Mouse (Mus musculus) midbrain, embryonic 14.5 days (tissue): ENCODE results near the gene Pla2g2c. TPM values are rescaled to one million over a fixed set of nuclear protein-coding genes. Genes with fewer than 3 reads are reported as not detected.

Source experiments
- ATAC-seq: fragments of 200-750 bp; cut with Nextera tagmentation; 2 replicates; pipeline ENCODE4 v1.8.0; 2017; ENCODE audit warnings: moderate number of reproducible peaks, moderate library complexity; ENCODE audit not compliant: low FRiP score, low TSS enrichment
- DNase-seq: peaks from one replicate; pipeline ENCODE4 v3.0.0-alpha.2; 2015
- H3K27ac ChIP-seq: fragments of 300-500 bp; sonication (generic); replicated peaks from 2 replicates; pipeline ENCODE4 v1.5.1; 2014; ENCODE audit warnings: mild to moderate bottlenecking, low read depth, low read length, moderate library complexity
- H3K27me3 ChIP-seq: fragments of 300-500 bp; sonication (generic); 2 replicates; pipeline ENCODE4 v1.6.1; 2014; ENCODE audit warnings: low read length, control low read depth, mixed read lengths; ENCODE audit not compliant: control insufficient read depth, insufficient read depth
- H3K36me3 ChIP-seq: fragments of 300-500 bp; sonication (generic); 2 replicates; pipeline ENCODE4 v1.6.1; 2014; ENCODE audit warnings: low read length, control low read depth; ENCODE audit not compliant: control insufficient read depth, insufficient read depth
- H3K4me1 ChIP-seq: fragments of 300-500 bp; sonication (generic); 2 replicates; pipeline ENCODE4 v1.6.1; 2014; ENCODE audit warnings: mild to moderate bottlenecking, antibody characterized with exemption, low read length, control low read depth; ENCODE audit not compliant: control insufficient read depth, insufficient read depth
- H3K4me2 ChIP-seq: fragments of 300-500 bp; sonication (generic); 2 replicates; pipeline ENCODE4 v1.6.1; 2014; ENCODE audit warnings: mild to moderate bottlenecking, low read length, moderate library complexity
- H3K4me3 ChIP-seq: fragments of 300-500 bp; sonication (generic); replicated peaks from 2 replicates; pipeline ENCODE4 v1.5.1; 2014; ENCODE audit warnings: low read depth, low read length
- H3K9ac ChIP-seq: fragments of 300-500 bp; sonication (generic); replicated peaks from 2 replicates; pipeline ENCODE4 v1.6.1; 2014; ENCODE audit warnings: mild to moderate bottlenecking, low read length, moderate library complexity
- H3K9me3 ChIP-seq: fragments of 300-500 bp; sonication (generic); 2 replicates; pipeline ENCODE4 v1.6.1; 2016; ENCODE audit warnings: low read length, control low read depth, mixed read lengths; ENCODE audit not compliant: control insufficient read depth
- WGBS: fragments of 180-500 bp; shearing (Covaris S2); extraction: QIAGEN DNeasy Blood & Tissue Kit; methylation state at CpG from one replicate; pipeline ENCODE4 v1.1.7; 2014; 5-methylcytosine and 5-hydroxymethylcytosine counted together
- polyA plus RNA-seq: library from polyadenylated mRNA; unstranded; fragments of >200 nt; fragmentation: Nextera tagmentation; extraction: Ambion mirVana; gene quantifications from 2 replicates; pipeline ENCODE4 v1.2.1, GENCODE M21; 2014

Pla2g2c gene
- polyA plus RNA-seq, 1 experiment from 2014 or later = 0.83 TPM

DNA sequence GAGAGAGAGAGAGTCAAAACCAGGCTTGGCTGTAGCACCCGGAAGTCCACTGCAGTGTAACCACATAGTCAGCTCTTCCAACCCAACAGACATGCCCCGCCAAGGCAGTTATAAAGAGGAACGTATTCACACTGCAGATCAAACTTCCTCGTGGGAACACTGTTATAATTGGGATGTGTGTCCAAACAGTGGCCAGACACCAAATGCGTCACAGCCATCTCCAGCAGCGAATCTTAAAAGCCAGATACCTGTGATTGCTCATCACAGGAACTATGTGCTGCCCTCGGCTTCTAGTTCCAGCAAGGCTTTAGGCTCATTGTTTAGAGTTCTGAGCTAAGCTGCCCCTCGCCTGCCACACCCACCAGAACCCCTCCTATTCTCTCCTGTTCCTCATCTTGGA, 22.1 kb upstream of the Pla2g2c start:
- H3K27me3 ChIP-seq = no peaks in the 10 kb centered on the region
- ATAC-seq (no peak), DNase-seq (no peak)
- H3K27ac ChIP-seq = no peak overlapping the region
- H3K4me1 ChIP-seq = 0 out of 2 replicates have a peak, but pooled peaks cover 3% of the 10 kb centered on the region
- no peak overlapping the region for H3K4me2 ChIP-seq
- WGBS = 81% methylated on average over 8 of the region's 8 CpGs
- no peaks in the 10 kb centered on the region for H3K36me3 ChIP-seq
- no peak overlapping the region for H3K9ac ChIP-seq
- no peaks in the 10 kb centered on the region for H3K9me3 ChIP-seq
- H3K4me3 ChIP-seq = no peak overlapping the region

DNA sequence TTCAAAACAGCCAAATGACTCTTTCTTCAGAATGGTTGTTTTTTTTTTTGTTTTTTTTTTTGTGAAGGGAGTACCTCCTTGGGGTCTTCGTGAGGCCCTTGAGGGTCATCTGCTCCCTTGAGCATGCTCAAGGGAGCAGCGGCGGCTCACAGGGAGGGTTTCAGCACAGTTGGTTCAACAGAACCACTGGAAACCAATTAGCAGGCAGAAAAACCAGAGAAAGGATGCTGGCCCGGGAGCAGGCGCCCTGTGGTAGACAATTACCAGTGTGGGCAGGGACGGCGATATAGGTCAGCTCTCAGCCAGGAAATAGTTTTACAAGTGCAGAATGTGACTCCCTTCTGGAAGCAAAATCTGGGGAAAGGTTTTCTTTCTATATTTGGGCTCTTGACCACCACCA, 21.0 kb upstream of the Pla2g2c start:
- Histone ChIP-seq H3K36me3 (no peaks in the 10 kb centered on the region), H3K4me1 (0 out of 2 replicates have a peak, but pooled peaks cover 3% of the 10 kb centered on the region), H3K27me3 (no peaks in the 10 kb centered on the region), H3K4me3 (no peak overlapping the region), H3K4me2 (no peak overlapping the region), H3K9ac (no peak overlapping the region), H3K27ac (no peak overlapping the region), H3K9me3 (no peaks in the 10 kb centered on the region)
- 64% methylated on average over 7 of the region's 7 CpGs for WGBS
- ATAC-seq (no peak), DNase-seq (no peak)

DNA sequence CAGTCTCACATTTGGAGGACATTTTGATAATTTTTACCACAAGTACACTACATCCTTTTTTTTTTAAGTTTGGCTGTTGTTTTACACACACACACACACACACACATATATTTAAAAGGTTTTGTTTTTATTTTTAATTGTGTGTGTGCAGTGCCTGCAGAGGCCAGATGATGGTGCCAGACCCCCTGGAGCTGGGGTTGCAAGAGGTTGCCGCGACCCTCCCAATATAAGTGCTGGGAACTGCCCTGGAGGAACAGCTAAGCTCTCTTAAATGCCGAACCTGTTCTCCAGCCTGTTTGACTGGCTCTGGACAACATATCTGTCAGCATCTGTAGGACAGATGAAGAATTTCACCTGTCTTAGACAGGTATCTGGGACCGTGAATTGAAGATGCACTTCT, 20.4 kb upstream of the Pla2g2c start:
- 84% methylated on average over 4 of the region's 4 CpGs for WGBS

DNA sequence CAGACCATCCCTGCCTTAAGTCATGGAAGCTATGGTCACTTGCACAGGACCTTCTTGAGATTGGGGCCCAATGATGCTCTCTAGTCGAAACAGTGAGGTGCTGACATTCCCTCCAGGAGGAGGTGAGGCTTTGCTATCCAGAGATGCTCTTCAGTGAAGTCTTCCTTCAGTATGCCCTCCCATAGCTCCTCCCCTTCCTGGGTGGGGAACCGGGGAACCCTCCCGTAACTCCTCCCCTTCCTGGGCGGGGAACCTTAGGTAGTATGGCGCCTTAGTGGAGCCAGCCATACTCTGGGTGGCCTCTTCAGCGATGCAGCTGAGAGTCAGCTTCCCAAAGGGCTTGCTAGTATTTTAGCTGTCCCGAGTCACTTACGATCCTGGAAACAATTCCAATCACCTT, 18.0 kb upstream of the Pla2g2c start:
- DNase-seq = no peak
- Histone ChIP-seq H3K4me1 (0 out of 2 replicates have a peak, but pooled peaks cover 3% of the 10 kb centered on the region), H3K9me3 (no peaks in the 10 kb centered on the region), H3K27ac (no peak overlapping the region), H3K4me3 (no peak overlapping the region), H3K9ac (no peak overlapping the region), H3K36me3 (no peaks in the 10 kb centered on the region), H3K4me2 (no peak overlapping the region), H3K27me3 (no peaks in the 10 kb centered on the region)
- ATAC-seq = no peak
- 95% methylated on average over 8 of the region's 8 CpGs for WGBS

More for the DNA sequence above, 20.4 kb upstream of the Pla2g2c start:
- no peaks in the 10 kb centered on the region for H3K27me3 ChIP-seq
- no peaks in the 10 kb centered on the region for H3K36me3 ChIP-seq
- no peak overlapping the region for H3K4me2 ChIP-seq
- DNase-seq = no peak
- H3K9ac ChIP-seq = no peak overlapping the region
- H3K27ac ChIP-seq = no peak overlapping the region
- H3K4me3 ChIP-seq = no peak overlapping the region
- no peaks in the 10 kb centered on the region for H3K9me3 ChIP-seq
- ATAC-seq = no peak
- 0 out of 2 replicates have a peak, but pooled peaks cover 3% of the 10 kb centered on the region for H3K4me1 ChIP-seq

DNA sequence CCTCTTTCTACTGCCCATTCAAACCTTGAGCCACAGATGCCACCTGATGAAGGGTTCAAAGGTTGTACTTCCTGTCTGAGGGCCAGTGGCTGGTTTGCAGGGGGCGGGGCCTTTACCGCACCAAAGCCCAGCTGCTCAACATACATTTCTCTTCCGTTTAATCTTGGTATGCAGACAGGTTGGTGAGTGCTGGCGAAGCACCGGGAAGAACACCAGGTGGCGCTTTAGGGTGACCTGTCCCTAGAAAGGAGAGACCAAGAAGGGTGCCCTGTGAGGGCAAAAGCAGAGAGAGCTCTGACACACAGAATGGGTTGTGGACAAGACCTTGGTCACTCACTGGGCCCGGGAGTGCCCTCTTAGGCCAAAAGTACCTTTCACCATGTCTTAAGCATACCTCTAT, 16.0 kb upstream of the Pla2g2c start:
- H3K4me2 ChIP-seq = no peak overlapping the region
- WGBS = 14% methylated on average over 7 of the region's 7 CpGs

DNA sequence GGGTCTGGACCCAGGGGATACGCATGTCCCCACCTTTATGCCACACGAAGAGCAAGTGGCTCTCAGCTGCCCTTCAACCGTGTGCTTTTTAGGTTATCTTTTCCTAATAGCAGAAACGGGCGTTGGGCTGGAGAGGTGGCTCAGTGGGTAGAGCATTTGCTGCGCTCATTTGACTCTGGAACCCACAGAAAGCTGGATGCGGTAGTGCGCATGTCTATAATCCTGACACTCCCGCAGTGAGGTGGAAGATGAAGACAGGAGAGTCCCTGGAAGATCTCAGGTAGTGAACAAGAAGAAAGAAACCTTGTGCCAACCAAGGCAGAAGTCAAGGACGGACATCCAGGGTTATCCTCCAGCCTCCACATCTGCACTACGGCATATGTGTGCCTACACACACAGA, 15.3 kb upstream of the Pla2g2c start:
- Histone ChIP-seq H3K36me3 (no peaks in the 10 kb centered on the region), H3K27me3 (no peaks in the 10 kb centered on the region), H3K9ac (no peak overlapping the region), H3K9me3 (no peaks in the 10 kb centered on the region), H3K4me2 (no peak overlapping the region), H3K27ac (no peak overlapping the region), H3K4me1 (no peaks in the 10 kb centered on the region), H3K4me3 (no peak overlapping the region)
- WGBS = 86% methylated on average over 11 of the region's 11 CpGs
- ATAC-seq (no peak), DNase-seq (no peak)

More for the DNA sequence above, 16.0 kb upstream of the Pla2g2c start:
- H3K36me3 ChIP-seq = no peaks in the 10 kb centered on the region
- no peaks in the 10 kb centered on the region for H3K9me3 ChIP-seq
- ATAC-seq (no peak), DNase-seq (peak; percentile 80)
- H3K4me1 ChIP-seq = 0 out of 2 replicates have a peak, but pooled peaks cover 2% of the 10 kb centered on the region
- H3K27ac ChIP-seq = no peak overlapping the region
- no peaks in the 10 kb centered on the region for H3K27me3 ChIP-seq
- no peak overlapping the region for H3K9ac ChIP-seq
- no peak overlapping the region for H3K4me3 ChIP-seq

DNA sequence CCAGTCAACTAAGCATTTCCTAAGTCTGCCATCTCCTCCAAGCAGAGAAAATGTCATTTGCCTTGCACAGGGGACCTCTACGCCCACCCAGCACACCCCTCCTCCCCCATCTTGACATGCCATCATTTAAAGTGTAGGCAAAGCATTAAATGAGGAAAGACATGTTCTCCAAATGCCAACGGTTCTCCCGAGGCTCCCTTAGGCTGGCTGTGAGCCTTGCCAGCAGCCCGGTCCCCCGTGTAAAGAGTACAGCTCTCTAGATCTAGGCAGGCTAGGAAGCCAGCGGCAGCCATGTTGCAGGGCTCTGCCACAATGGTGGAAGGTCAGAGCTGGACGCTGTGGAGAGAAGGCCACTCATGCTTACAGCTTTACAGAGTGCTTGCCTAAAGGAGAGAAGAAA, 14.6 kb upstream of the Pla2g2c start:
- ATAC-seq (no peak), DNase-seq (no peak)
- WGBS = 55% methylated on average over 7 of the region's 7 CpGs
- no peak overlapping the region for H3K4me2 ChIP-seq
- no peak overlapping the region for H3K4me3 ChIP-seq
- H3K27ac ChIP-seq = peak overlapping the region; percentile 5; the same call in 1 of the 2 replicates
- H3K36me3 ChIP-seq = no peaks in the 10 kb centered on the region
- H3K27me3 ChIP-seq = no peaks in the 10 kb centered on the region
- H3K9ac ChIP-seq = no peak overlapping the region
- H3K4me1 ChIP-seq = no peaks in the 10 kb centered on the region
- no peaks in the 10 kb centered on the region for H3K9me3 ChIP-seq

DNA sequence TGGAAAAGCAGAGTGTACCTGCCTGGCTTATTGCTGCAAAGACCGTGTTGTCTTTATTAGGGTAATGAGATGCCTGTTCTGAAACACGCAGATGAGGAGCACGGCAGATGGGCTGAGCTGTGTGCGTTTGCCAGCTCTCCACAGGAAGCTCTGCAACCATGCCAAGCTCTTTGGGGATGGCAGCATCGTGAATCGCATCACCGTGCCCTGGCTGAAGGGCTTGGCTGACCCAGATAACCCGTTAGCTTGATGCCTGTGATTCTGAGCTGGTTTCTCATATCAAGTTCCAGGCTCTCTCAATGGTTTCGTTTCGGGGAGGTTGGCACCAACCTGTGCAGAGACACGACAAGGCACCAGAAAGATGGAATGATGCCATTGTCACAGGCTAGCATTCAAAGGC, 14.0 kb upstream of the Pla2g2c start:
- Histone ChIP-seq H3K4me3 (no peak overlapping the region), H3K4me2 (no peak overlapping the region), H3K9me3 (no peaks in the 10 kb centered on the region), H3K4me1 (no peaks in the 10 kb centered on the region), H3K27ac (peak overlapping the region; percentile 26; the same call in 1 of the 2 replicates), H3K27me3 (no peaks in the 10 kb centered on the region), H3K9ac (no peak overlapping the region), H3K36me3 (no peaks in the 10 kb centered on the region)
- 76% methylated on average over 11 of the region's 11 CpGs for WGBS
- DNase-seq (peak; percentile 45), ATAC-seq (no peak)

DNA sequence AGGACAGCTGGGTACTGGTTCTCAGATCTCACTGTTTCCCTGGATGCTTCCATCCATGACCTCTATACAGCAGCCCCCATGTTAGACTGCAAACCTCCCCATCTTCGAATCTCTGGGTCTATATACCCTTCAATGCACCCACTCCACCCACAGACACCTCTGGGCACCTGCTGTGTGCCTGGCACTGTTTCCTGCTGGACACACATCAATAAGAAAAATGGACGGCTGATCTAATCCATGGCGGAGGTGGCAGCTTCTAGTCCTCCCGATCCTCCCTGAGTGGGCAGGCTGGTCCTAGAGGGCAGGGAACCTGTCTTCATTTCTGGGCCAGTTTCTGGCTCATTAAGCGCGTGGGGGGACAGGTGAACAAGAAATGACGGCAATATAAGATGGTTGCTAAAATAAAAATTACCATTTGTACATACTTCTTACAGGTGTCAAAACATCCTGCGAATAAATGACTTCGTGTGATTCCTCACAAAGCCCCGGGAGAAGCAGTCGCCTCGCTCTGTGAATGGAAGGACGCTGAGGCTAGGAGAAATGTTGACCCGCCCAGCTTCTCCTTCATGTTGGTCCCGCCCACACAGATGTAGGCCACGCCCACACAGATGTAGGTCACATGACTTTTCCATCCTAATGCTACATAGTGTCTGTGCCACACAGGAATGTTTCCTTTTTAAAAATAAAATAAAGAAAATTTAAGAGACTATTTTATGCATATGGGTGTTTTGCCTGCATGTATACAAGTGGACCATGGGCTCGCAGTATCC, 13.4 kb upstream of the Pla2g2c start:
- ATAC-seq (no peak), DNase-seq (no peak)
- H3K9ac ChIP-seq = no peak overlapping the region
- WGBS = 69% methylated on average over 17 of the region's 17 CpGs
- peak overlapping the region; percentile 26; the same call in 1 of the 2 replicates for H3K27ac ChIP-seq
- H3K9me3 ChIP-seq = no peaks in the 10 kb centered on the region
- no peak overlapping the region for H3K4me3 ChIP-seq
- no peaks in the 10 kb centered on the region for H3K36me3 ChIP-seq
- H3K4me1 ChIP-seq = no peaks in the 10 kb centered on the region
- no peaks in the 10 kb centered on the region for H3K27me3 ChIP-seq
- H3K4me2 ChIP-seq = no peak overlapping the region
